Mouse (Mus musculus) fat pad, adult 2 months (tissue): Measurements from ENCODE around the gene Clec4a1.

ENCODE experiments used
- DNase-seq: peaks from one replicate; pipeline ENCODE4 v3.0.0-alpha.2; 2011; ENCODE audit warnings: low read depth, low spot score; ENCODE audit errors: extremely low read depth

The Clec4a1 gene

GRCm38 (mm10) chr6:122921451-122921850, at the start of gene Clec4a1:
TSS of gene Clec4a1 (plus strand) at chr6:122921848.
- no peak for DNase-seq

- DNase-seq = no peak
Observed at GRCm38 (mm10) chr6:122872800-122873199, 48.8 kb upstream of the Clec4a1 start.

- peak; percentile 23 for DNase-seq
Observed at GRCm38 (mm10) chr6:122873871-122874719, 47.6 kb upstream of the Clec4a1 start, which contains the start of gene Necap1. TSS of gene Necap1 (plus strand) at chr6:122874474.

GRCm38 (mm10) chr6:122874720-122875389, 46.8 kb upstream of the Clec4a1 start:
- DNase-seq = no peak

- no peak for DNase-seq
Observed at GRCm38 (mm10) chr6:122879141-122879735, 42.4 kb upstream of the Clec4a1 start.

GRCm38 (mm10) chr6:122879781-122880505, 41.7 kb upstream of the Clec4a1 start:
- no peak for DNase-seq

- no peak for DNase-seq
Observed at GRCm38 (mm10) chr6:122881287-122881686, 40.4 kb upstream of the Clec4a1 start.

GRCm38 (mm10) chr6:122883603-122884002, 38.0 kb upstream of the Clec4a1 start:
- DNase-seq = peak; percentile 52

GRCm38 (mm10) chr6:122889599-122889998, 32.0 kb upstream of the Clec4a1 start:
- DNase-seq = no peak

- no peak for DNase-seq
Observed at GRCm38 (mm10) chr6:122892442-122893049, 29.1 kb upstream of the Clec4a1 start.

GRCm38 (mm10) chr6:122919922-122920321, 1.7 kb upstream of the Clec4a1 start:
- no peak for DNase-seq

- DNase-seq = no peak
Observed at GRCm38 (mm10) chr6:122934845-122935244, 13.2 kb downstream of the Clec4a1 start.

GRCm38 (mm10) chr6:122939618-122940017, 18.0 kb downstream of the Clec4a1 start:
- DNase-seq = no peak

GRCm38 (mm10) chr6:122946760-122947159, 25.1 kb downstream of the Clec4a1 start:
- DNase-seq = no peak

GRCm38 (mm10) chr6:122952401-122952800, 30.8 kb downstream of the Clec4a1 start, which contains the start of gene Clec4a3:
TSS of gene Clec4a3 (plus strand) at chr6:122952515.
- no peak for DNase-seq

GRCm38 (mm10) chr6:122964562-122964961, 42.9 kb downstream of the Clec4a1 start:
- DNase-seq = no peak

- DNase-seq = no peak
Observed at GRCm38 (mm10) chr6:122969048-122969447, 47.4 kb downstream of the Clec4a1 start.
